Mouse (Mus musculus) liver, postnatal 0 days (tissue): ENCODE results near the gene Plekho1.

Experiments
- CTCF ChIP-seq: sonication (generic); IDR thresholded peaks from 2 replicates; pipeline ENCODE4 v1.5.1; 2016; ENCODE audit warnings: antibody characterized with exemption, low read depth
- EP300 ChIP-seq: IDR thresholded peaks from 2 replicates; pipeline ENCODE4 v1.6.1; 2016; ENCODE audit warnings: antibody characterized with exemption, low read depth, mild to moderate bottlenecking

- no peak for TF ChIP-seq CTCF
- TF ChIP-seq EP300 = no peak
Observed at GRCm38 (mm10) chr3:95955318-95955717, 40.5 kb downstream of the Plekho1 start.
